10 mouse cellular contexts compared by ENCODE assay signal in genomic region chr4:144906978-144907703, GRCm38 (mm10). TPM values are rescaled to one million over a fixed set of nuclear protein-coding genes. Genes with fewer than 3 reads are reported as not detected.
A peak's percentile ranks its signal among the peaks of the same experiment; 100 is the strongest.
DNase-seq lines count a peak whose midpoint lies in the region; TF ChIP-seq lines count a peak whose summit lies in the region.
"Had no signal": no experiment of that assay in that cellular context is flagged by ENCODE, and none has a peak within 500 bp of the region (broad histone marks: within the 10 kb centered on the region; RNA-seq: fewer than 3 reads in every experiment).

No protein-coding gene starts in this region.

- H3ac ChIP-seq in myocyte (ENCODE audit: control insufficient read depth, insufficient read length), result peak overlapping the region; percentile 8

- TF ChIP-seq EP300 in heart, adult 2 months (IDR thresholded peaks at IDR 0.05; ENCODE audit: insufficient read depth, low read depth, low read length), result 0 out of 2 replicates have a peak, but pooled peaks have one; percentile 17

- 42% methylated on average over 4 of the region's 4 CpGs for WGBS in heart, adult 2 months
- 13% methylated on average over 4 of the region's 4 CpGs for WGBS in liver, adult 2 months

- no peak for TF ChIP-seq POLR2A in heart, adult 2 months (IDR thresholded peaks at IDR 0.05; ENCODE audit: insufficient read depth, low read depth, low read length)
- no peak for TF ChIP-seq POLR2A in liver, adult 2 months (IDR thresholded peaks at IDR 0.05; ENCODE audit: extremely low read depth, insufficient read depth, low read length)
- TF ChIP-seq POLR2A in myocyte (IDR thresholded peaks at IDR 0.05; ENCODE audit: insufficient read length, low read depth), result no peak

- no peak overlapping the region for H3K4me3 ChIP-seq in heart, adult 2 months
- H3K4me3 ChIP-seq in liver, adult 2 months (ENCODE audit: insufficient read depth, low read depth, low read length), result no peak overlapping the region
- H3K4me3 ChIP-seq in myocyte, result no peak overlapping the region
- H3K4me3 ChIP-seq: forebrain, embryonic 15.5 days; midbrain, embryonic 13.5 days had no signal

- H3K79me2 ChIP-seq in heart, adult 2 months (replicated peaks; ENCODE audit: control insufficient read depth, insufficient read depth, low read length), result 0 out of 2 replicates have a peak, but pooled peaks cover 6% of the 10 kb centered on the region
- H3K79me2 ChIP-seq in liver, adult 2 months (ENCODE audit: control insufficient read depth, insufficient read depth, low read length), result peaks cover 74% of the 10 kb centered on the region
- no peaks in the 10 kb centered on the region for H3K79me2 ChIP-seq in myocyte (ENCODE audit: control insufficient read depth, insufficient read depth)

- peaks cover 55% of the 10 kb centered on the region for H3K36me3 ChIP-seq in heart, adult 2 months (ENCODE audit: control insufficient read depth, insufficient read depth, low read length)
- H3K36me3 ChIP-seq in liver, adult 2 months (ENCODE audit: control insufficient read depth, insufficient read depth, low read length), result peaks cover 10% of the 10 kb centered on the region; the same call in 1 of the 2 replicates
- H3K36me3 ChIP-seq in myocyte (ENCODE audit: control insufficient read depth, insufficient read depth), result no peaks in the 10 kb centered on the region
- H3K36me3 ChIP-seq: forebrain, embryonic 15.5 days; midbrain, embryonic 13.5 days had no signal

- H3K4me1 ChIP-seq in heart, adult 2 months (ENCODE audit: control insufficient read depth, insufficient read depth, low read length), result peaks cover 64% of the 10 kb centered on the region
- H3K4me1 ChIP-seq in liver, adult 2 months (ENCODE audit: control insufficient read depth, insufficient read depth, low read length), result peaks cover 85% of the 10 kb centered on the region
- H3K4me1 ChIP-seq: forebrain, embryonic 15.5 days; midbrain, embryonic 13.5 days had no signal

- intact Hi-C loops in heart, adult 2 months (cut with DNase I), result loop anchor here (2.0 kb wide), 1 partner anchor 74 kb away; no protein-coding TSS in a partner anchor

- peak overlapping the region; percentile 3; the same call in 1 of the 2 replicates for H3K9ac ChIP-seq in heart, adult 2 months (ENCODE audit: low read depth, low read length)
- peak overlapping the region; percentile 59 for H3K9ac ChIP-seq in liver, adult 2 months (ENCODE audit: low read depth, low read length)
- H3K9ac ChIP-seq: forebrain, embryonic 15.5 days; midbrain, embryonic 13.5 days had no signal

- H3K4me2 ChIP-seq in myocyte (ENCODE audit: low read depth), result no peak overlapping the region
- H3K4me2 ChIP-seq: forebrain, embryonic 15.5 days; midbrain, embryonic 13.5 days had no signal

- no peaks in the 10 kb centered on the region for H3K27me3 ChIP-seq in heart, adult 2 months (ENCODE audit: control insufficient read depth, insufficient read depth, low read length)
- no peaks in the 10 kb centered on the region for H3K27me3 ChIP-seq in liver, adult 2 months (ENCODE audit: control insufficient read depth, insufficient read depth, low read length)
- no peaks in the 10 kb centered on the region for H3K27me3 ChIP-seq in myocyte (ENCODE audit: control insufficient read depth, insufficient read depth, insufficient read length)
- H3K27me3 ChIP-seq: forebrain, embryonic 15.5 days; midbrain, embryonic 13.5 days had no signal

- H3K27ac ChIP-seq in heart, adult 2 months, result peak overlapping the region; percentile 84
- peak overlapping the region; percentile 78 for H3K27ac ChIP-seq in liver, adult 2 months (replicated peaks; ENCODE audit: insufficient read depth, low read depth, low read length)
- H3K27ac ChIP-seq: forebrain, embryonic 15.5 days; midbrain, embryonic 13.5 days had no signal

- no peak for TF ChIP-seq CTCF in heart, adult 2 months (IDR thresholded peaks at IDR 0.05)
- no peak for TF ChIP-seq CTCF in liver, adult 2 months (IDR thresholded peaks at IDR 0.05; ENCODE audit: low read depth, low read length)

- DNase-seq in heart, adult 2 months, result peak in 1 of 2 experiments; percentile 72
- DNase-seq in heart, adult 8-10 months (ENCODE audit: low spot score), result no peak
- no peak for DNase-seq in liver, adult 2 months (ENCODE audit: extremely low read depth, low read depth, low spot score)
- no peak for DNase-seq in liver
- DNase-seq in gastrocnemius, postnatal 25 days, result peak; percentile 69
- no peak for DNase-seq in cerebellum, postnatal 36 days
- DNase-seq in ovary, adult 18-20 months (ENCODE audit: low spot score), result no peak

TF ChIP-seq in myocyte, 11 proteins besides CTCF, POLR2A, EP300 and RAD21:
- TF ChIP-seq TCF12 (IDR thresholded peaks at IDR 0.05; ENCODE audit: insufficient read depth, poor library complexity, severe bottlenecking) (no peak), REST (IDR thresholded peaks at IDR 0.05; ENCODE audit: insufficient read depth, insufficient read length) (no peak), MAX (IDR thresholded peaks at IDR 0.05; ENCODE audit: low read depth) (no peak), E2F4 (IDR thresholded peaks at IDR 0.05; ENCODE audit: insufficient read depth) (no peak), USF1 (IDR thresholded peaks at IDR 0.05; ENCODE audit: low read depth) (no peak), MYOG (IDR thresholded peaks at IDR 0.05; ENCODE audit: control insufficient read depth in 1 of 3, insufficient read depth in 1 of 3, insufficient read length in 2 of 3, low read depth in 2 of 3) (no peak), MYOD1 (IDR thresholded peaks at IDR 0.05; ENCODE audit: control insufficient read depth in 1 of 3, insufficient read length in 2 of 3, low read depth in 2 of 3) (no peak), SRF (IDR thresholded peaks at IDR 0.05; ENCODE audit: control insufficient read depth, insufficient read length, low read depth) (no peak), CEBPB (IDR thresholded peaks at IDR 0.05; ENCODE audit: insufficient read depth, poor library complexity, severe bottlenecking) (no peak), TCF3 (IDR thresholded peaks at IDR 0.05; ENCODE audit: insufficient read length, low read depth) (no peak), POLR2AphosphoS2 (IDR thresholded peaks at IDR 0.05; ENCODE audit: insufficient read length, low read depth) (no peak)

RNA-seq across cellular contexts. Expression of gene Dhrs3, which starts 14.5 kb away (rescaled TPM):
- total RNA-seq in heart, adult 2 months (2021), result 100 to 1,000 TPM; 139 to 143 TPM
- 113 and 144 TPM in 2 replicates for polyA plus RNA-seq in heart, adult 2 months (2012; rRNA removed)
- 100 to 1,000 TPM in 3 of 4 experiments, 10 to 100 TPM in 1; 98.8 to 151 (median 131) TPM for total RNA-seq in heart, adult 8-10 months (2022)
- total RNA-seq in liver, adult 2 months (2014; rRNA removed), result 85.5 and 109 TPM in 2 replicates
- 225 and 231 TPM in 2 replicates for polyA plus RNA-seq in liver, adult 2 months (2012; rRNA removed)
- 10 to 100 TPM; 33.3 to 44.8 TPM for total RNA-seq in gastrocnemius, postnatal 25 days (2021)
- 5.5 TPM for polyA plus RNA-seq in myocyte (2012; fragmentation: generic; extraction: Trizol)
